Mouse (Mus musculus) left cerebral cortex, postnatal 36 days (tissue): Measurements from ENCODE around the gene Commd1. TPM values are rescaled to one million over a fixed set of nuclear protein-coding genes. Genes with fewer than 3 reads are reported as not detected.

ENCODE experiments used
- DNase-seq, 2 experiments: peaks; one replicate each; pipeline ENCODE4 v3.0.0; 2021 to 2022; ENCODE audit warnings: low spot score in 2 of 2, mixed read lengths in 1 of 2
- intact Hi-C: fragments of 180-260 bp; cut with DNase I; formaldehyde crosslinking; loops from one replicate; pipeline ENCODE4 v1.15.1; 2025
- total RNA-seq, 2 experiments: library from RNA; stranded (reverse); gene quantifications; 2 replicates each; pipeline ENCODE4 v1.2.3; 2021

Gene Commd1
- total RNA-seq, 2 experiments from 2014 or later, result 38.8 to 44.6 TPM

DNA sequence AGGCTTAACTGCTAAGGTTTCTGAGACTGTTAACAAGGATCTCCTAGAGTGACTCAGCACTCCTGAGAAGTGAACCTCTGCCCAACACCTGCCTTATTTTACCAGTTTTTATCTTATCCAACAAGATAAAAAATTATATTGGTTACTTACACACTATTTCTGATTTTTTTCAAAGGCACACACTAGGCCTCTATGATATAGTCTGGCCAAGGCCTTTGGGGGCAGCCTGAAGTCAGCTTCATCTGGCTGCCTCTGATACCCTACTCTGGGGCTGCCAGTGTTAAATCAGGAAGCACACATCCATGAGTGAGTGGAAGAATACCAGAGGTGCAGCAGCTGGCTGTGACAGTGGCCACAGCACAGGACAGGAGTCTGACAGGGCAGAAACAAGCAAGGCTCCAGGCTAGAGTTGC is 75.7 kb downstream of the Commd1 start:
- DNase-seq, result no peak
- intact Hi-C loops, result no loop called here

DNA sequence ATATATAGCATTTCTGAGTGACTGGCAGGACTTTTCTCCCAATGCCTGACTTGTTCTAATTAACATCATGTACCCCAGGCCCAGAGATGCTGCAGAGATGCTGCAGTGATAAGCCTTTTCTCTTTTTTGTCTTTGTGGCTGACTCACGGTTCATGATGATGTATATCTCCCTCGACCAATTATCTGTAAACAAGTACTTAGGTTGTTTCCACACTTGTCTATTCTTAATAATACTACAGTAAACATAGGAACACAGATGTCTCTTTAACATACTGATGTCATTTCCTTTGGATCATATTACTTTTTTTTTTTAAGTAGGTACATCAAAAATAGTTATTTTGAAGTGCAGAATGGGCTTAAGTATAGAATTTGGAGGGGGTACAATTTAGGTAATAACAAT is 79.3 kb downstream of the Commd1 start:
- no peak for DNase-seq
- intact Hi-C loops, result no loop called here

DNA sequence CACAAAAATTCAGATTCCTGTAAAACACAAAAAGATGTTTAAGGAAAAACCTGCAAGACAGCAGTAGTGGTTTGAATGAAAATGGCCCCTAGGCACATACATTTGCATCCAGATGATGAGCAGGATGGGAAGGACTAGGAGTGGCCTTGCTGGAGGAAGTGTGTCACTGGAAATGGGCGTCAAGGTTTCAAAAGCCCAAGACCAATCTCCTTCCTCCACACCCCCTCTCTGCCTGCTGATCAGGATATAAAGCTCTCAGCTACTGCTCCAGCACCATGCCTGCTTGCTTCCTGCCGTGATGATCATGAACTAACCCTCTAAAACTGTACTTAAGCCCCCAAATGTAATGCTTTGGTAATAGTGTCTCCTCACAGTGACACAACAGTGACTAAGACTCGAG is 82.1 kb downstream of the Commd1 start:
- intact Hi-C loops, result no loop called here
- DNase-seq, result no peak

DNA sequence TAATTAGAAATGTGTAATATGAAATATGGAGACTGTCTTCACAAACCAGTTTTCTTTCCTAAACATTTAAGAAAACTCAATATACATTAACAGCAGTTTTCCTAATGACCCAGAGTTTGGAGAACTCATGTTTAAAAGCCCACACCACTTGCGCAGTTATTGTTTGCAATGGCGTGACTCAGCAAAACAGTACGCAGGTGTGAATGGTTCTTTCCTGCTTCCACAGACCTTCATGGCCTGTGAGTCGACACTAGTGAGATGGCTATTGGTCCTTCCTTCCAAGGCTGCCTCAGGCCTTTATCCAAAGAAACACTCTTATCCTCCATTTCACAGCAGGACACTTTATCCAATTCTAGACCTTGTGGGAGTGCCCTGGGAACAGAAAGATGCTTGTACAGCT is 84.5 kb downstream of the Commd1 start:
- intact Hi-C loops, result no loop called here
- no peak for DNase-seq

DNA sequence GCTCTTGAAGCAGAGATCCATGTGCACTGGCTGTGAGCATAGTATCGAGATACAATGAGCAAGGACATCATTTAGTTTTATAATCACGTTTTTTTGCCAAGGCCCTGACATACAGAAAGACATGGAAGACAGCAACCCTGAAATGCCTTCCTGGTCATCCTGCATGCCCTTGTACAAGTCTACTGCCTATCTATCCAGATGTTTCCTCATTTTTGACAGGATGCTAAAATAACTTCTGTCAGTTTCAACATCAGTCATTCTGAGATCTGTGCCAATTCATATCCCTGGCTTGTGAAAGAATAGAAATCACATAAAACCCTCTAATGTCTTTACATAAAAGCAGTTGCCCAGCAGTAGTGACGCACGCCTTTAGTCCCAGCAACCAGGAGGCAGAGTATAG is 85.1 kb downstream of the Commd1 start:
- intact Hi-C loops, result no loop called here
- no peak for DNase-seq

DNA sequence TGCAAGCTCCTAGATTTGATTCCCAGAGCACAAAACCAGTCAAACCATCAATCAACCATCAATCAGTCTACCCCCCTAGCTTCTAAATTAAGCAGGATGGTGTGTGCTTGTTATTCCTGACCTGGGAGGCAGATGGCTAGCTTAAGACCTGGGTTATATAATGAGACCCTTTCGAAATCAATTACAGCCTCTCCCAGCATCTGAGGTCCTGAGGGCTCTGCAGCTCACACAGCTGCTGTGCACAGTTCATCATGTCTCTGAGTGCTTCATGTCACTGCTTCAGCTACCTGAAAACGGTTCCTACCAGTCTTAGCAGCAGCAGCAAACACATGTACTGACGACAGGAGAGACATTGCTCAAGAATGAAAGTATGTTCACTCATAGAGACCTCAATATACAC is 89.1 kb downstream of the Commd1 start:
- intact Hi-C loops, result no loop called here
- DNase-seq, result no peak

DNA sequence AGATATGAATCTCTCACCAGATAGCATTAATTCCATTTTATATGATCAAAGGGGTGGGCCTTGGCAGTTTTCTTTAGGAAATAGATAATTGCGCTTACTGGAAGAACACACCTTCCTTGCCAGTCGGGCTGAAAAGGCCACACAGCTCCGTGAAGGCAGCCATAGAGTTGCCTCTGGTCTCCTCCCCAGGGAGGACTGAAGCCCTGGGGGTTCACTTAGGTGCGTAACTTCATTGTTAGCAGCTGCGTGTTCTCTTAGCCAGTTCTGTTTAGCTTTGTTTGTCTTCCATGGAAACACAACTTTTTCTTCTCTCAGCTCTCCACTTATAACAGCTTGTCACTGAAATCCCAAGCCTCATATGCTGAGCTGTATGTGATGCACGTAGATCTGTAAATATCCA is 89.7 kb downstream of the Commd1 start:
- DNase-seq, result no peak
- intact Hi-C loops, result no loop called here

DNA sequence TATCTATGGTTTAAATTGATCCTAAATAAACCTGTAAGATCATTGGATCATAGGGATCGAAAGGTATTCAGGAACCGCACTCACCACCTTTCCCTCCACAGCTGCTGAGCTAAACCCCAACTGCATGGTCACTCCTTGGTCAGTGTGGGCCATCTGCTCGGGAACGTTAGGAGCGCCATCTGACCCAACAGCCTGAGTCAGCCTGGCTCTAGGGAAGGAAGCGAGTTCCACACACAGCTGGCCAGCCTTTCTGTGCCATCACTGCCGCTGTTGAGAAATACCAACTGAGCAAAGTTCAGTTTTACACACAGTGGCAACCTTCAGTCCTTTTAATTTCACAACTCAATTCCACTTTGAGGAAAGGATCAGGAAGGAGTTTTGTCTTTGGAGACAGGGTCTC is 90.3 kb downstream of the Commd1 start:
- intact Hi-C loops, result no loop called here
- no peak for DNase-seq

DNA sequence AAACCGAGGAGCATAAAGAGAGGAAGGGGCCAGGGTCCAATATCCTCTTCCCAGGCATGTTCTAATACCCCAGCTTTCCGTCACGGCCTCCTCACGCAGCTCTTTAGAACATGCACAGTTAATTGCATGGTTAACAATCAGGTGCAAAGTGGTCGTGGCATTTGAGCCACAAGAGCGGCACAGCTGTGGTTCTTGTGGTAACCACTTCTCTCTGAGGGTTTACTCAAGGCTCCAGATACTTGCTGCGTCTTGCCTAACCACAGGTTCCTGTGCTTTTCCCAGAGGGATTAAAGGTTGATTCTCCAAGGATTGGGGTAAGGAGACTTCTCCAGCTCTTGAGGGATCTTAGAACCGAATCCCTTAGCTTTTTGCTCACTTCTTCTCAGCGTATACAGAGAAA is 90.9 kb downstream of the Commd1 start:
- intact Hi-C loops, result no loop called here
- no peak for DNase-seq

DNA sequence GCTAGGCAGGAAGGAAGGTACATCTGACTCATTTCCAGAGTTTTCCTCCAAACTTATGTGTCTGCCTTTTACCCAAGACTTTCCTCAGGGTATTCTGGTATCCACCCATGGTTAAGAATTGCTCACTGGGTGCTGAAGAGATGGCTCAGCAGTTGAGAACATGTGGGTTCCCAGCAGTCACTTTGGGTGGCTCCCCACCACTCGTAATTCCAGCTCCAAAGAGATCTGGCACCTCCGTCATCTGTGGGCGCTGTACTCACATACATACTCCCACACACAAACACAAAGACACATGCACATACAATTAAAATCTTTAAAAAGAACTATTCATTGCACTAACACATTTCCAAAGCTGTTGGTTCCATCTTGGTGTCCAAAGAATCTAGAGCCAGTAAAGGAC is 93.0 kb downstream of the Commd1 start:
- DNase-seq, result peak; percentile 31 to 49
- intact Hi-C loops, result no loop called here

DNA sequence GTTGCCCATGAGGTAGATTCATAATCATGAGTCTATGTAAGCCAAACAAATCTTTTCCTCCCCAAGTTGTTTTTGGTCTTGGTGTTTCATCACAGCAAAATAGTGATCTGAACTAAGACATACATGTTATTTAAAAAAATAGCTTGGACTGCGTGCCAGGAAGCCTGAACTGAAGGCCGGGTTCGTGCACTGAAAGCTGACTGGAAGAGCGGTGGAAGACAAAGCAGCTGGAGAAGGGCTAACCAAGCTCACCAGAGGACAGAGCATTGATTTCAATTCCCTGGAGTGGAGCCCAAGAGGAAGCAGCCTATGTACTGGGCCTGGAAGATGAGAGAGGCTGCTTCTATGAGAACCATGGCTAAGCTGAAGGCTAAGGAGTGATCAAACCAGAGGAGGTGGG is 95.2 kb downstream of the Commd1 start:
- intact Hi-C loops, result no loop called here
- no peak for DNase-seq

DNA sequence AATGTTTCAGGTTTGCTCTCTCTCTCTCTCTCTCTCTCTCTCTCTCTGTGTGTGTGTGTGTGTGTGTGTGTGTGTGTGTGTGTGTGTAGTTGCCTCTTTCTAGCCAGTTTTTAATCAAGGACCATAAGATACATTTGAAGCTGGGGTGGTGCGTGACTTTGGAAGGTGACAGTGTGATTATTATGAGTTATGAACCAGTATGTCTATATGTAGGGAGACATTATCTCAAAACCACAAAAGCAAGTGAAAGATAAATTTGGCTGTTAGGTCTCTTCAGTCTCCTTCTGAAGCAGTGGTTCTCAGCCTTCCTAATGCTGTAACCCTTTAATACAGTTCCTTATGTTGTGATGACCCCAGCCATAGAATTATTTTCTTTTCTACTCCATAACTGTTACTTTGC is 96.8 kb downstream of the Commd1 start:
- intact Hi-C loops, result no loop called here
- no peak for DNase-seq

DNA sequence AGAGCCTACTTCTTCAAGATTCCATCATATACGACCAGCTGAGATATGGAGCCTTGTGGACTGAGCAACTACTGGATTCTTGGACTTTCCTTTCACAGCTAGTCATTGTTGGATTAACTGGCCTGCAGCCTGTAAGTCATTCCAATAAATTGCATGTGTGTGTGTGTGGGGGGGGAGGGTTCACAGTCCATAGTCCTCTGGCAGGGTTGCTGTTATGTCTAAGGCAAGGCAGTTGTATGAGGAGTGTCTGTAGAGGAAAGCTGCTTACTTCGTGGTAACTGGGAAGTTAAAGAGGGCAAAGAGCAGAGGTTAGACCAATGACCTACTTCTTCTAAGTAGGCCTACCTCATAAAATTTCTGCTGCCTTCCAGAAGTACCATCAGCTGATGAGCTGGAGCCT is 98.5 kb downstream of the Commd1 start:
- DNase-seq, result no peak
- intact Hi-C loops, result no loop called here

DNA sequence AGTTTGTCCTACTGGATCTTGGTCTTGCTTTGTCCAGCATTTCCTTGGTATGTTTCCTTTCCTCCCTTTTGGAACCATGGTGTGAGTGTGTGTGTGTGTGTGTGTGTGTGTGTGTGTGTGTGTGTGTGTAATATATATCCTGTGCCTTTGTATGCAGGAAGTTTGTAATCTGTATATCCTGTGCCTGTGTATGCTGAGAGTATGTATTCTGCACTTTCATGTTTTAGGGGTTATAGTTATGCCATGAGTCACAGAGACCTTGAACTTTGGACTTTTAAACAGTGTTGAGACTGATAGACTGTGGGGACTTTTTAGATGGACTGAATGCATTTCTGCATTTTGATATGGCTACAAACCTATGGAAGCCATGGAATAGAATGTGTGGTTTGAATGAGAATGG is 99.3 kb downstream of the Commd1 start:
- intact Hi-C loops, result no loop called here
- DNase-seq, result no peak

DNA sequence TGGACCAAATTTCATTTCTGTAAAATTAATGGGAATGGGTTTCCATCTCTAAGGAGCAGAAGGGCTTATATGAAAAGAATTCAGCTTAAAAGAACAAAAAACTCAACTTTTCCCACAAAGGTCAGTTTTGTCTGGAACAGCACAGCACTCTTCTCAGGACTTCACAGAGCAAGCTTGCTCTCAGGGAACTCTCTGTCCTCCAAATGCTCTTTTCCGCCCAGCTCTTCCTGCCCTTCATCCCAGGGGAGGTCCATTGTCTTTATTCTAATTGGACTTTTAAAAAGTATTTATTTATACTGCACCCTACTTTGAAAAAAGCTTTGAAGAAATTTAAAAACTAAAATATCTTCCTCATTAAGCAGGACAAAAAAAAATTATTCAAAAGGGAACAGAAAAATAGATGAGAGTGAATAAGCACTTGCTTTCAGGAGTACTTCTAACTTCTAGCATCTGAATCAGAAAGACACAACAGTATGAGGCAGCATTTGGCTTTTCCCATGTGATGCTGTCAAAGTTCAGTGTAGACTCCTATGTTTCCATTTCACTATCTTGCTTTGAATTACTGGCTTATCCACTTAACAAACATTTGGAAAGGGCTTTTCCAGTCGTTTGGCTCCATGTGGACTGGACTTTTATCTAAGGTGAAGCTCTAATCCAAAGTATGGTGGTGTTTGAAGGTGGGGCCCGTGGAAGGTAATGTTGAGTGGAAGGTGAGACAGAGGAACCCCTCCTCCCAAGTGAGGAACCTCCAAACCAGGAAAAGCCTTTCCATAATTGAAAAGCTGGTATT is 101.6 kb downstream of the Commd1 start:
- intact Hi-C loops, result no loop called here
- no peak for DNase-seq

DNA sequence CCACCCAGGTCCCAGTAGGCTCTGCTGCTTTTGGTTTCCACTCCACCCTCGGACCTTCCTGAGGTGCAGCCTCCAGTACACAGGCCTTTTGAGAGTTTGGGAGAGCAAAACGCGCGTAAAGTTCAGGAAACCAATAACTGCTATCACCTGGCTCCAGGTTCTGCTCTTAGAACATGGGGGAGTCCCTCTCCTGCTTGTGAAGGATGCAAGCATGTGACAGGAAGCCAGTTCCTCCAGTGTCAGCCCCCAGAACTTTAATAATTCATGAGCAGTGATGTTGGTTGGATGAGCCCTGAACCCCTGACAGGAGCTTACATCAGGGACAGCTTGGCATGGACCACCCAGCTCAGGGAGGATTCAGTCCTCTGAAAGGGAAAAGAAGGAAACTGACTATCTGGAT is 102.5 kb downstream of the Commd1 start:
- intact Hi-C loops, result no loop called here

DNA sequence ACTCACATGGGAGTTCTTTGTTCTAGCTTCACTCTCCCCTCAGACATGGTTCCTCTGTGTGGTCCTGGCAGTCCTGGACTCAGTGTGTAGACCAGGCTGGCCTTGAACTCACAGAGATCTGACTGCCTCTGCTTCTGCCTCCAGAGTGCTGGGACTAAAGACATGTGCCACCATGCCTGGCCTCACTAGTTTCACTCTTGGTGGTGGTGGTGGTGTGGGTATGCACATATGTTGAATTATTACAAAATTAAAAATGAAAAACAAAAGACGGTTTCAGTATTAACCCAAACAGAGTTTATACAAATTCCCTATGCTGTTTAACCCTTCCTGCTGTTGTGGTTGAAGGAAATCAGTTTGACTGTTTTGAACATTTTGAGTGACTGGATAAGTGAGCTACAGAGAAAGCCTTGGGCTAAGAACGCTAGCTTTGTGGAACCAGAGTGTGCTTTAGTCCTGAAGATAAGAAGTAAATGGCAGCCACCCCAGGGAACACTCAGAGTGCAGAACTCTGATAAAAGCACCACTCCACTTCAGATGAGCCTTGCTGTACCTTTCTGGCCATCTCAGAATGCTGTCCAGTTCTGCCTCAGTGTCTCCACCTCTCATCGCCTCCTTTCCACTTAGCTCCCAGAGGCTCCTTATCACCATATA is 105.4 kb downstream of the Commd1 start:
- DNase-seq, result no peak
- intact Hi-C loops, result no loop called here

More for the DNA sequence above, 102.5 kb downstream of the Commd1 start:
- no peak for DNase-seq

DNA sequence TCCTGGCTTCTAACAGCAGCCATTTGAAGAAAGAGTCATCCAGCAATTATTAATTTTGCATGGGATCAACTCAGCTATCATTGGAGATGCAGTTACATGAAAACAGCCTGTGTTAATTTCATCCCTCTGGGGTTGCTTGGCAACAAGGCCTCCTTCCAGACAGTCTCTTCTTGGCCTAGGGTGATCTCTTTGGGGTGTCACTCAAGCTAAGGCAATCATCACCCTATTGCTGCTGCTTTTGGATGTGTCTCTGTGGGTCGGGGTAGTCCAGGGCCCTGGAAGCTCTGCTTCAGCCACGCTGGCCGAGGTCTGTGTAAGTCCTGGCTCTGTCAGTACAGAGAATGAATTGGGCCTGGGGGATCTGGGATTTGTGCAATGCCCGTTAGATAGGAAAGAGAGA is 106.9 kb downstream of the Commd1 start:
- intact Hi-C loops, result no loop called here
- DNase-seq, result no peak

DNA sequence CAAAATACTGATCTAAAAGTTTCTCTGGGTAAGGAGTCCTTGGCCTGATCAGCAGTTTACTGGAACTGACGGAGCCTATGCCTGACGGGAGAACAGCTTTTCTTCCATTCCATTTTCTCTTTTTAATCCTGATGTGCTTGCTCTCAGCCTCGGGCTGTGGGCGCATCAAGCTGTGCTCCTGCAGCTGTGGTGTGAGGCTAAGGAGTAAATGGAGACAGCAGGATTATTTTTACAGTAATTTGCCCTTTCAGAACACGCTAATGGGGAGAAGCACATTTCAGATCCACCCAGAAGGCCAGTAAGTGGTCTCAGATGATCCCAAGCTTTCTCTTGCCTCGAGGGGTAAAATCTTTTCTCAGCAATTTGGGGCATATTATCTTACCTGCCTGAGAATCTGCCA is 107.4 kb downstream of the Commd1 start:
- peak in 1 of 2 experiments; percentile 19 for DNase-seq

DNA sequence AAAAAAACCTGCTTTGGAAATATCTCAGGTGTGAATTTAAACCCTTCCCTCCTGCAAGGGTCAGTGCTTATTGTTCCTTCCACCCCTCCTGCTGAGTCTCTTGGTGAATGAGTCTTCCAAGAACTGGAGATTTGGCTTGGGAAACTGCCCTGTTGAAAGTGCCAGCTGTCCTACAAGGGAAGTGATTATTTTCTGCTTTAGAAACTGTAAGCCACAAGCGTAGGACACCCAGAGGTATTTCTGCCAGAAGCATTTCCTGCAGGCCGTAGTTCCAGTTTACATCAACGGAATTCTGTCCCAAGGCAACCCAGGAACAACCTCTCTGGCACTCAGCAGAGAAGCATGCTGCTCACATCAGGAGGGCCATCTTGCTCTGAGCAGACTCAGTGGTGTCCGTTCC is 108.8 kb downstream of the Commd1 start:
- no peak for DNase-seq

More for the DNA sequence above, 107.4 kb downstream of the Commd1 start:
- intact Hi-C loops, result no loop called here

DNA sequence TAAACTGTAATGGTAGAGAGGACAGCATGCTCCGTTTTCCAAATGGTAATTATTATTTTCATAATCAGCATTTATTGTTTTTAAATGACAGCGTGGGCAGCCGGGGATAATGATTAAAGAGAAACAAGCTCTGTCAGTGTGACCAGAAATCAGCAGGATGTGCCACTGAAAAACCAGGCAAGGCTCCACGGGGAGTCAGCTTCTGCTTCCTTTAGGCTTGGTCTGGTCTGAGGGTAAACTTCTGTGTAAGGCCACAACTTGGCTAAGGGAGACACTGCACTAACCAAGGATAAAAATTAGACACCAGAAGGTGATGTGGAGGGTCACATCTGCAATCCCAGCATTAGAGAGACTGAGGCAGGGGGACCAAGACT is 109.9 kb downstream of the Commd1 start:
- no peak for DNase-seq
- intact Hi-C loops, result no loop called here

More for the DNA sequence above, 108.8 kb downstream of the Commd1 start:
- intact Hi-C loops, result no loop called here
